Mouse (Mus musculus): ENCODE results near the gene Gkap1.

Gene Gkap1

GRCm38 (mm10) chr13:58201343-58201742 lies 74.2 kb downstream of the Gkap1 start:
- no peak for DNase-seq (ENCODE audit: low read depth, low spot score)

- no peak for DNase-seq (ENCODE audit: low read depth, low spot score)
These were observed 77.4 kb downstream of the Gkap1 start for GRCm38 (mm10) chr13:58197981-58198640.

GRCm38 (mm10) chr13:58197211-58197610 lies 78.3 kb downstream of the Gkap1 start:
- DNase-seq (ENCODE audit: low read depth, low spot score) = no peak

- no peak for DNase-seq (ENCODE audit: low read depth, low spot score)
These were observed 80.6 kb downstream of the Gkap1 start for GRCm38 (mm10) chr13:58194908-58195307.

- no peak for DNase-seq (ENCODE audit: low read depth, low spot score)
These were observed 82.3 kb downstream of the Gkap1 start for GRCm38 (mm10) chr13:58193221-58193620.

GRCm38 (mm10) chr13:58192146-58192545 lies 83.4 kb downstream of the Gkap1 start:
- DNase-seq (ENCODE audit: low read depth, low spot score) = no peak

- no peak for DNase-seq (ENCODE audit: low read depth, low spot score)
These were observed 84.0 kb downstream of the Gkap1 start for GRCm38 (mm10) chr13:58191516-58191915.

GRCm38 (mm10) chr13:58189473-58189872 lies 86.0 kb downstream of the Gkap1 start:
- no peak for DNase-seq (ENCODE audit: low read depth, low spot score)

GRCm38 (mm10) chr13:58188412-58188811 lies 87.1 kb downstream of the Gkap1 start:
- DNase-seq (ENCODE audit: low read depth, low spot score) = peak; percentile 48

- DNase-seq (ENCODE audit: low read depth, low spot score) = no peak
These were observed 87.7 kb downstream of the Gkap1 start for GRCm38 (mm10) chr13:58187751-58188150.

- DNase-seq (ENCODE audit: low read depth, low spot score) = no peak
These were observed 89.2 kb downstream of the Gkap1 start for GRCm38 (mm10) chr13:58186281-58186680.

GRCm38 (mm10) chr13:58184111-58184510 lies 91.4 kb downstream of the Gkap1 start:
- no peak for DNase-seq (ENCODE audit: low read depth, low spot score)

Data from WW6 (cell line).